Mouse (Mus musculus) heart, embryonic 10.5 days (tissue): ENCODE measurements around the gene Dusp21. TPM values are rescaled to one million over a fixed set of nuclear protein-coding genes. Genes with fewer than 3 reads are reported as not detected.

Source experiments
- DNase-seq: peaks from one replicate; pipeline ENCODE4 v3.0.0-alpha.2; 2017; ENCODE audit warnings: low spot score
- H3K27ac ChIP-seq: fragments of 300-500 bp; sonication (generic); 2 replicates; pipeline ENCODE4 v1.5.1; 2016; ENCODE audit warnings: mild to moderate bottlenecking
- H3K27me3 ChIP-seq: fragments of 300-500 bp; sonication (generic); 2 replicates; pipeline ENCODE4 v1.6.1; 2016; ENCODE audit warnings: mild to moderate bottlenecking; ENCODE audit not compliant: poor library complexity, insufficient read depth, severe bottlenecking
- H3K36me3 ChIP-seq: fragments of 300-500 bp; sonication (generic); 2 replicates; pipeline ENCODE4 v1.6.1; 2016; ENCODE audit warnings: mild to moderate bottlenecking, moderate library complexity
- H3K4me1 ChIP-seq: fragments of 300-500 bp; sonication (generic); 2 replicates; pipeline ENCODE4 v1.6.1; 2016; ENCODE audit warnings: mild to moderate bottlenecking
- H3K4me3 ChIP-seq: fragments of 300-500 bp; sonication (generic); 2 replicates; pipeline ENCODE4 v1.5.1; 2016; ENCODE audit warnings: mild to moderate bottlenecking, moderate library complexity
- H3K9me3 ChIP-seq: fragments of 300-500 bp; sonication (generic); 2 replicates; pipeline ENCODE4 v1.6.1; 2016; ENCODE audit warnings: mild to moderate bottlenecking, moderate library complexity
- WGBS: fragments of 180-500 bp; shearing (Covaris S2); methylation state at CpG from one replicate; pipeline ENCODE4 v1.1.7; 2016; 5-methylcytosine and 5-hydroxymethylcytosine counted together
- polyA plus RNA-seq: library from polyadenylated mRNA; unstranded; fragments of >200 nt; fragmentation: Nextera tagmentation; extraction: Ambion mirVana; gene quantifications from 2 replicates; pipeline ENCODE4 v1.2.1, GENCODE M21; 2016

Gene Dusp21
- polyA plus RNA-seq, 1 experiment from 2014 or later = not detected

GRCm38 (mm10) chrX:18187203-18187602 is 41.5 kb downstream of the Dusp21 start:
- Histone ChIP-seq H3K4me1 (no peaks in the 10 kb centered on the region), H3K36me3 (no peaks in the 10 kb centered on the region), H3K4me3 (no peak overlapping the region), H3K27me3 (no peaks in the 10 kb centered on the region), H3K9me3 (no peaks in the 10 kb centered on the region), H3K27ac (no peak overlapping the region)
- DNase-seq = no peak

- 90% methylated on average over 2 of the region's 2 CpGs for WGBS
- Histone ChIP-seq H3K27me3 (no peaks in the 10 kb centered on the region), H3K27ac (no peak overlapping the region), H3K36me3 (no peaks in the 10 kb centered on the region), H3K4me3 (no peak overlapping the region), H3K4me1 (no peaks in the 10 kb centered on the region), H3K9me3 (no peaks in the 10 kb centered on the region)
- DNase-seq = no peak
Measured at GRCm38 (mm10) chrX:18188293-18188692, 42.6 kb downstream of the Dusp21 start.

Other genes with a start within 250 kb of the Dusp21 start
- gene Kdm6a, start 16.7 kb downstream of the Dusp21 start, polyA plus RNA-seq = 18.9 and 23.6 TPM in 2 replicates